Mouse (Mus musculus): Measurements from ENCODE around the gene Llgl2. TPM values are rescaled to one million over a fixed set of nuclear protein-coding genes. Genes with fewer than 3 reads are reported as not detected.

Llgl2 gene
- polyA plus RNA-seq, 1 experiment, result 26.1 TPM

- no peak overlapping the region for H3K4me3 ChIP-seq (ENCODE audit: extremely low read depth, insufficient read depth, insufficient read length)
- H3K4me1 ChIP-seq (ENCODE audit: control insufficient read depth, insufficient read depth, insufficient read length), result no peaks in the 10 kb centered on the region; the same call in 1 of the 2 replicates
- no peaks in the 10 kb centered on the region for H3K27me3 ChIP-seq (ENCODE audit: control insufficient read depth, insufficient read depth, low read length)
- H3K36me3 ChIP-seq (ENCODE audit: control insufficient read depth, insufficient read depth, low read length), result no peaks in the 10 kb centered on the region
- WGBS, result 89% methylated on average over 5 of the region's 5 CpGs
- no peak for DNase-seq (ENCODE audit: low read depth in 1 of 2, low spot score in 2 of 2)
- no peak overlapping the region for H3K27ac ChIP-seq (ENCODE audit: insufficient read depth, low read length)
- no peak for TF ChIP-seq CTCF (IDR thresholded peaks at IDR 0.05; ENCODE audit: extremely low read depth, insufficient read depth, insufficient read length, insufficient replicate concordance)
- TF ChIP-seq POLR2A (IDR thresholded peaks at IDR 0.05; ENCODE audit: low read depth, low read length), result no peak
Observed at GRCm38 (mm10) chr11:115876438-115876837, 52.6 kb downstream of the Llgl2 start.

GRCm38 (mm10) chr11:115877174-115877755 lies 53.4 kb downstream of the Llgl2 start:
- Histone ChIP-seq H3K27ac (ENCODE audit: insufficient read depth, low read length) (no peak overlapping the region), H3K36me3 (ENCODE audit: control insufficient read depth, insufficient read depth, low read length) (no peaks in the 10 kb centered on the region), H3K4me1 (ENCODE audit: control insufficient read depth, insufficient read depth, insufficient read length) (no peaks in the 10 kb centered on the region; the same call in 1 of the 2 replicates), H3K4me3 (ENCODE audit: extremely low read depth, insufficient read depth, insufficient read length) (no peak overlapping the region), H3K27me3 (ENCODE audit: control insufficient read depth, insufficient read depth, low read length) (no peaks in the 10 kb centered on the region)
- 33% methylated on average over 6 of the region's 6 CpGs for WGBS
- DNase-seq (ENCODE audit: low read depth in 1 of 2, low spot score in 2 of 2), result no peak
- TF ChIP-seq CTCF (IDR thresholded peaks at IDR 0.05; ENCODE audit: extremely low read depth, insufficient read depth, insufficient read length, insufficient replicate concordance) (no peak), POLR2A (IDR thresholded peaks at IDR 0.05; ENCODE audit: low read depth, low read length) (no peak)

DNA sequence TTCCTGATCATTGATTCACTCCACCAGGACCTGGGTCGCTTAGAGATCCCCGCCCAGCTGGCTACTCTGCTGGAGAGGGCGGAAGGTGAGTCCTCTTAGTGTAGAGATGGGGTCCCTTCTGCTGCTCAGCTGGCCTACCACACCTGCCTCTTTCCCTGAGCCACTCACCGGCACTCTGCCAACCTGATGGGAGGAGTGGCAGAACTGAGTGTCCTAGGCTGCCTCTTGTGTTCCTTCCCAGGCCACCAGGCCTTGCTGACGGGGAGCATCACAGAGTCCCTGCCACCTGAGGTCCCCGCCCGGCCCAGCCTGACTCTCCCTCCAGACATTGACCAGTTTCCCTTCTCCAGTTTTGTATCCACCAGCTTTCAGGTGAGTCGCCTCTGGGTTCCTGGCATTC lies 54.2 kb downstream of the Llgl2 start:
- no peaks in the 10 kb centered on the region for H3K36me3 ChIP-seq (ENCODE audit: control insufficient read depth, insufficient read depth, low read length)
- no peak overlapping the region for H3K4me3 ChIP-seq (ENCODE audit: extremely low read depth, insufficient read depth, insufficient read length)
- TF ChIP-seq POLR2A (IDR thresholded peaks at IDR 0.05; ENCODE audit: low read depth, low read length) (no peak), CTCF (IDR thresholded peaks at IDR 0.05; ENCODE audit: extremely low read depth, insufficient read depth, insufficient read length, insufficient replicate concordance) (no peak)
- 92% methylated on average over 8 of the region's 8 CpGs for WGBS
- H3K27ac ChIP-seq (ENCODE audit: insufficient read depth, low read length), result no peak overlapping the region
- DNase-seq (ENCODE audit: low read depth in 1 of 2, low spot score in 2 of 2), result no peak
- H3K4me1 ChIP-seq (ENCODE audit: control insufficient read depth, insufficient read depth, insufficient read length), result no peaks in the 10 kb centered on the region; the same call in 1 of the 2 replicates
- no peaks in the 10 kb centered on the region for H3K27me3 ChIP-seq (ENCODE audit: control insufficient read depth, insufficient read depth, low read length)

DNA sequence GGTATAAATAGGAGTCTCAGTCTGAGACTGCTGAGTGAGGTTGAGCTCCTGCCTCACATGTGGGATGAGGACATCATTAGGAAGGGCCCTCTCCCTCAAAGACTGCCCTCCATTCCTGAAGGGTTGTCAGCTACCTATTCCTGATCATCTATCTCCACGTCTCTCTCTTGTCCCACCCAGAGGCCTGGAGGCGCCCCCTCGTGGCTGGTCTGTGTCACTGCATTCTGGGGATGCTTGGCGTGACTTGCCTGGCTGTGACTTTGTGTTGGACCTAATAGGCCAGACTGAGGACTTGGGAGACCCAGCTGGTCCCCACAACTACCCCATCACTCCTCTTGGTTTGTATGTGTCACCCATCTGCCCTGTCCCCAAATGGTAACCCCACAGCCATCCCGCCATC lies 57.2 kb downstream of the Llgl2 start:
- Histone ChIP-seq H3K4me3 (ENCODE audit: extremely low read depth, insufficient read depth, insufficient read length) (no peak overlapping the region), H3K27ac (ENCODE audit: insufficient read depth, low read length) (no peak overlapping the region), H3K36me3 (ENCODE audit: control insufficient read depth, insufficient read depth, low read length) (no peaks in the 10 kb centered on the region), H3K4me1 (ENCODE audit: control insufficient read depth, insufficient read depth, insufficient read length) (no peaks in the 10 kb centered on the region; the same call in 1 of the 2 replicates), H3K27me3 (ENCODE audit: control insufficient read depth, insufficient read depth, low read length) (no peaks in the 10 kb centered on the region)
- WGBS, result 23% methylated on average over 5 of the region's 5 CpGs
- DNase-seq (ENCODE audit: low read depth in 1 of 2, low spot score in 2 of 2), result peak in 1 of 2 experiments; percentile 48
- no peak for TF ChIP-seq POLR2A (IDR thresholded peaks at IDR 0.05; ENCODE audit: low read depth, low read length)
- peak; percentile 91 for TF ChIP-seq CTCF (IDR thresholded peaks at IDR 0.05; ENCODE audit: extremely low read depth, insufficient read depth, insufficient read length, insufficient replicate concordance)

DNA sequence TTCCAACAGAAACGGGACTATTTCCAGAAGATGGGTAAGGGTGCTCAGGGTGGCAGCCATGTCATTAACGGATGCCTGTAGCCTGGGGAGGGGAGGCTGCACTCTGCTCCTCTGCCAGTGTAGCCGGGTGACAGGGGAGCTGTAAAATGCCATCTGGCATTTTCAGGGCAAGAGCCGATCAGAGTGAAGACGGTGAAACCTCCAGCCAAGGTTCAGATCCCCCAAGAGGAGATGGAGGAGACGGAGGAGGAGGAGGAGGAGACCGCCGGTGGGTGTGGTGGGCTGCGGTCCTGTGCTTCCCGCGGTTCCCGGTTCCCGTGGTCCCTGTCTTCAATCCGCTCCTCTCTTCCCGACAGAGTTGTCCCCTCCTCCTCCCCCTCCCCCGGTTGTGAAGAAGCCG lies 59.4 kb downstream of the Llgl2 start:
- Histone ChIP-seq H3K4me3 (ENCODE audit: extremely low read depth, insufficient read depth, insufficient read length) (no peak overlapping the region), H3K27me3 (ENCODE audit: control insufficient read depth, insufficient read depth, low read length) (no peaks in the 10 kb centered on the region), H3K4me1 (ENCODE audit: control insufficient read depth, insufficient read depth, insufficient read length) (no peaks in the 10 kb centered on the region), H3K36me3 (ENCODE audit: control insufficient read depth, insufficient read depth, low read length) (no peaks in the 10 kb centered on the region), H3K27ac (ENCODE audit: insufficient read depth, low read length) (no peak overlapping the region)
- DNase-seq (ENCODE audit: low read depth in 1 of 2, low spot score in 2 of 2), result no peak
- WGBS, result 63% methylated on average over 17 of the region's 17 CpGs
- TF ChIP-seq CTCF (IDR thresholded peaks at IDR 0.05; ENCODE audit: extremely low read depth, insufficient read depth, insufficient read length, insufficient replicate concordance) (no peak), POLR2A (IDR thresholded peaks at IDR 0.05; ENCODE audit: low read depth, low read length) (no peak)

DNA sequence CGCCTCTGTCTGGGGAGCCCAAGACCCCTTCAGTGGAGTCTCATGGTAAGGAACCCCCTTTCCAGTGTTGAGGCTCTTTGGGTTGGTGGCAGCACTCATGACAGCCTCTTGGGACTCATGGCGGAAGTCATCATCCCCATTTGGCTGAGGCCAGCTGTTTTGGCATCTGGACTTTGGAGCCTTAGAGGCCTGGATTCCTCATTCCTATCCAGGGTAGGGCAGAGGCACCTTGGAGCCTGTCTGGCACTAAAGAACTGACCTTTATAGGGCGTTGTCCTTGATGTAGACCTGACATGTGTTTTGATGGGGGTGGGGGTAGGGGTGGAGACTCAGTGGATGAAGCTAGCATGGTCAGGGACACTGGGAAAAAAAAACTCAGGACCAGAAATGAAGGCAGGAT lies 60.5 kb downstream of the Llgl2 start:
- Histone ChIP-seq H3K4me3 (ENCODE audit: extremely low read depth, insufficient read depth, insufficient read length) (no peak overlapping the region), H3K36me3 (ENCODE audit: control insufficient read depth, insufficient read depth, low read length) (no peaks in the 10 kb centered on the region), H3K27me3 (ENCODE audit: control insufficient read depth, insufficient read depth, low read length) (no peaks in the 10 kb centered on the region), H3K4me1 (ENCODE audit: control insufficient read depth, insufficient read depth, insufficient read length) (no peaks in the 10 kb centered on the region), H3K27ac (ENCODE audit: insufficient read depth, low read length) (no peak overlapping the region)
- no peak for DNase-seq (ENCODE audit: low read depth in 1 of 2, low spot score in 2 of 2)
- TF ChIP-seq CTCF (IDR thresholded peaks at IDR 0.05; ENCODE audit: extremely low read depth, insufficient read depth, insufficient read length, insufficient replicate concordance), result no peak
- TF ChIP-seq POLR2A (IDR thresholded peaks at IDR 0.05; ENCODE audit: low read depth, low read length), result no peak
- 93% methylated on average over 3 of the region's 3 CpGs for WGBS

- no peak overlapping the region for H3K4me3 ChIP-seq (ENCODE audit: extremely low read depth, insufficient read depth, insufficient read length)
- TF ChIP-seq CTCF (IDR thresholded peaks at IDR 0.05; ENCODE audit: extremely low read depth, insufficient read depth, insufficient read length, insufficient replicate concordance), result no peak
- no peak for DNase-seq (ENCODE audit: low read depth in 1 of 2, low spot score in 2 of 2)
- 89% methylated on average over 11 of the region's 11 CpGs for WGBS
- H3K27ac ChIP-seq (ENCODE audit: insufficient read depth, low read length), result no peak overlapping the region
- no peaks in the 10 kb centered on the region for H3K4me1 ChIP-seq (ENCODE audit: control insufficient read depth, insufficient read depth, insufficient read length)
- H3K36me3 ChIP-seq (ENCODE audit: control insufficient read depth, insufficient read depth, low read length), result no peaks in the 10 kb centered on the region
- no peaks in the 10 kb centered on the region for H3K27me3 ChIP-seq (ENCODE audit: control insufficient read depth, insufficient read depth, low read length)
Observed at GRCm38 (mm10) chr11:115885281-115885680, 61.4 kb downstream of the Llgl2 start.
